Mouse (Mus musculus): ENCODE data around the gene Hist2h3c1.
"Not testable (repeated sequence)": the region's sequence is repeated elsewhere in the genome, so short reads cannot be mapped to it uniquely, and the experiment has no call there.

The Hist2h3c1 gene

GRCm38 (mm10) chr3:96234914-96235313 is 11.6 kb upstream of the Hist2h3c1 start:
- DNase-seq (ENCODE audit: low spot score in 2 of 2), result no peak

- DNase-seq (ENCODE audit: low spot score in 2 of 2), result no peak
Observed at GRCm38 (mm10) chr3:96235836-96236235, 10.6 kb upstream of the Hist2h3c1 start.

GRCm38 (mm10) chr3:96236834-96237334 is 9.6 kb upstream of the Hist2h3c1 start:
- no peak for DNase-seq (ENCODE audit: low spot score in 2 of 2)

- DNase-seq (ENCODE audit: low spot score in 2 of 2), result no peak
Observed at GRCm38 (mm10) chr3:96237335-96237903, 9.1 kb upstream of the Hist2h3c1 start.

GRCm38 (mm10) chr3:96237904-96238511 is 8.5 kb upstream of the Hist2h3c1 start:
- DNase-seq (ENCODE audit: low spot score in 2 of 2), result no peak

GRCm38 (mm10) chr3:96238954-96239793 is 7.3 kb upstream of the Hist2h3c1 start, which contains the start of gene Hist2h3c2:
Gene Hist2h3c2, minus strand, starts transcription at chr3:96239127.
- not testable (repeated sequence) for DNase-seq (ENCODE audit: low spot score in 2 of 2)

- peak; percentile 90 to 95 for DNase-seq (ENCODE audit: low spot score in 2 of 2)
Observed at GRCm38 (mm10) chr3:96239949-96240798, 6.3 kb upstream of the Hist2h3c1 start, which contains the start of gene Hist2h2aa2. Gene Hist2h2aa2, minus strand, starts transcription at chr3:96240276.

- no peak for DNase-seq (ENCODE audit: low spot score in 2 of 2)
Observed at GRCm38 (mm10) chr3:96240799-96241197, 5.7 kb upstream of the Hist2h3c1 start.

- DNase-seq (ENCODE audit: low spot score in 2 of 2), result no peak
Observed at GRCm38 (mm10) chr3:96243921-96244572, 2.4 kb upstream of the Hist2h3c1 start.

GRCm38 (mm10) chr3:96245003-96245886 is 1.2 kb upstream of the Hist2h3c1 start, which contains the start of gene Hist2h2aa1:
Gene Hist2h2aa1, plus strand, starts transcription at chr3:96245497.
- peak; percentile 83 to 85 for DNase-seq (ENCODE audit: low spot score in 2 of 2)

- not testable (repeated sequence) for DNase-seq (ENCODE audit: low spot score in 2 of 2)
Observed at GRCm38 (mm10) chr3:96246018-96246417, 467 bp upstream of the Hist2h3c1 start.

GRCm38 (mm10) chr3:96247356-96248140 is 1.1 kb downstream of the Hist2h3c1 start:
- DNase-seq (ENCODE audit: low spot score in 2 of 2), result no peak

GRCm38 (mm10) chr3:96248141-96249033 is 1.9 kb downstream of the Hist2h3c1 start:
- DNase-seq (ENCODE audit: low spot score in 2 of 2), result no peak

GRCm38 (mm10) chr3:96249034-96249345 is 2.5 kb downstream of the Hist2h3c1 start:
- no peak for DNase-seq (ENCODE audit: low spot score in 2 of 2)

- DNase-seq (ENCODE audit: low spot score in 2 of 2), result no peak
Observed at GRCm38 (mm10) chr3:96250890-96251289, 4.4 kb downstream of the Hist2h3c1 start.

GRCm38 (mm10) chr3:96251787-96252186 is 5.3 kb downstream of the Hist2h3c1 start:
- DNase-seq (ENCODE audit: low spot score in 2 of 2), result no peak

- DNase-seq (ENCODE audit: low spot score in 2 of 2), result no peak
Observed at GRCm38 (mm10) chr3:96254683-96255355, 8.3 kb downstream of the Hist2h3c1 start.

All from frontal cortex, postnatal 10 days (tissue).